Mouse (Mus musculus): ENCODE data around the gene Krt16. TPM values are rescaled to one million over a fixed set of nuclear protein-coding genes. Genes with fewer than 3 reads are reported as not detected.
"Not testable (repeated sequence)": the region's sequence is repeated elsewhere in the genome, so short reads cannot be mapped to it uniquely, and the experiment has no call there.

Gene Krt16
- total RNA-seq, 1 experiment from 2014 or later: not detected

- no peak for DNase-seq
Measured at GRCm38 (mm10) chr11:100257967-100258366, 9.3 kb upstream of the Krt16 start.

DNA sequence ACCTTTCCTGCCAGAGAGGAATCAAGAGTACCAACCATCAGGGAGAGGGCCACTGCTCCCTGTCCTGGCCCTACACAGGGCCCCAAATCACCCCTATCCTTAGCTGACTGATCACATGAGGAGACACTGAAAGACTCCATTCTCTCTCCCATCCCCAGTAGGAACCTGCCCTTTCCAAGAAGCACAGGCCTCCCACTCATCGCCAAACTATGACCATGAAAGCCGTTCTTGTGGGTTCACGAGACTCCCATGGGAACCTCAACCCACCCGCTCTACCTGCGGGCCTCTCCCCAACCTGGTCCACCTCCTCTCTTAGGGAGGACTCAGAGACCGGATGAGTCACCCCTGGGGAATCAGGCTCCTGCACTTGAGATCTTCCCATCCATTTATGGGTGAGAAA, 6.8 kb upstream of the Krt16 start:
- no peak for DNase-seq

- no peak for DNase-seq
Measured at GRCm38 (mm10) chr11:100254360-100255090, 5.8 kb upstream of the Krt16 start.

- DNase-seq: not testable (repeated sequence)
Measured at GRCm38 (mm10) chr11:100246471-100246870, 2.2 kb downstream of the Krt16 start.

- DNase-seq: not testable (repeated sequence)
Measured at GRCm38 (mm10) chr11:100240272-100240671, 8.4 kb downstream of the Krt16 start.

DNA sequence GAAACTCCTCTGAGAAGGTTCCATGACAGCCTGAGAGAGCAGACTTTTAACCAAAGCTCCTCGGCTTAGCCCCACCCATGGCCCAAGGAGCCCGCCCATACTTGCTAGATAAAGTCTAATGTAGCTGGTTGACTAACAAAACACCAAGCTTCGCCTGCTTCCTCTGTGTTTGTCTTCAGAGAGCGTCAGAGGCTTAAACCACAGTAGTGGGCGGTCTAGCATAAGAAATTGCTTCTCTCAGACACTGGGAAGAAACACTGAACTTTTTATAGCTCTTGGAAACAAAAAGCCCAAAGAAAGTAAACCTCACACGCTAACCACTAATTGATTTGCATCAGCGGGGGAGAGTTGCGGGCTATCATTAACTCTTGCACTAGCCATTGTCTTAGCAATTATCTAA, 27.0 kb downstream of the Krt16 start:
- DNase-seq: no peak

GRCm38 (mm10) chr11:100219304-100219703, 29.4 kb downstream of the Krt16 start:
- no peak for DNase-seq

- DNase-seq: no peak
Measured at GRCm38 (mm10) chr11:100208542-100208941, 40.2 kb downstream of the Krt16 start.

- DNase-seq: no peak
Measured at GRCm38 (mm10) chr11:100207498-100207897, 41.2 kb downstream of the Krt16 start, which contains the start of gene Krt14. Krt14 (minus strand) TSS chr11:100207548.

DNA sequence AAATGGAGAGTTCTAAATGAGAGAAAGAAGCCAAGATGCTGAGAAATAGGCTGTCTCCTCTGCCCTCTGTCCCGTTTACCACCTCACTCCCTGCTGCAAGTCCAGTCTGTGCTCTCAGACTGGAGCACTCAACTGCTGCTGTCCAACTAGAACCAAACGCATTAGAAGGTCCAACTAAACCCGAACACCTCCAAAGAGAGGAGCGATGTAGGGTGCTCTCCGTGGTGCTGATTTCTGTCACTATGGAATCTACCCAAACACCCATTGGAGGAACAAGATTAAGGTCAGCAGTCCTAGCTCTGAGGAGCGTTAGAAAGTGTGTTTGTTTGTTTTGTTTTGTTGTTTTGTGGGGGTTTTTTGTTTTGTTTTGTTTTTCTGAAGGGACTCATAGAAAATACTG, 45.3 kb downstream of the Krt16 start:
- peak; percentile 24 for DNase-seq

DNA sequence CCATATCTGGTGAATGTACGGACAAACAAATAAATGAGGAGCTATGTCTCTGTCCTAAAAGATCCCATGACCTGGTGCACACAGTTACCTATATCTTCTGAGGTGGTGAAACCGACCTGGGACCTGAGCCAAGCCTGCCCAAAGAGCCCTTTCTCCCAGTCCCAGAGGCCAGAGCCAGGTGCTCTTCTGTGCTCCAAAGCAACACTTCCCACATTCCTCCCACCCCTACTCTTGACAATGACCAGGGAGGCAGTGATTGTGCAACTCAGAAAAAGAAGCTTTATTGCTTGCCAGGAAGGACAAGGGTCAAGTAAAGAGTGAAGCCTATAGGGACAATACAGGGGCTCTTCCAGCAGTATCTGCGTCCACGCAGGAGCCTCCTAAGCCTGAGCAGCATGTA, 45.8 kb downstream of the Krt16 start:
- no peak for DNase-seq

DNA sequence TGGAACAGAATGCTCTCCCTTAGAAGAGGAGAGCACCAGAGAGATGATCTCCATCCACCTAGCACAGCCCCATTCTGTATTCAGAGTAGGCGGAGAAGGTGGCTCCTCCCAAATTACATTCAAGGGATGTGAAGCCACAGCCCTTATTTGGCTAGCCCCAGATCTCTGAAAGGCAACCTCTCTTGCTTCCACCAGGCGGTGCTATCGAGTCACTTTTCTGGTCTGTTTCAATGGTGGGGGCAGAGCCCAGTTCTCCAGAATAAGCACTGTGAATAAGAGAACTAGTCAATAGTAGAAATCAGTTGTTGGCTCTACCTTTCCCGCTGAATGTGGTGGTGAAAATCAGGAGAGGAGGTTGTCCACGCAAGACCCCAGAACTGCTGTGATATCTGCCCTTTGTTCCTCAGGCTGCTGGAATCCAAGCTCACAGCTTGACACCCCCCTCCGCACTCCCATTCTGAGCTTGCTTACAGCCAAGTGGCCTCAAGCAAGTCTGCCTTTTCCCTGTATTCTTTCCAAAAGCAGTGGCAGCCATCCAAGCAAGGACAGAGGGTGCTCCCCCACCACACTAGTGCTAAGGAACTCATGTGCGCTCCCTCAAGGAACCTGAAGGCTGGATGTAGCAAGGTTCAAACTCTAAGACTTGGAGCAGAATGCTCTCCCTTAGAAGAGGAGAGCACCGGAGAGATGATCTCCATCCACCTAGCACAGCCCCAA, 48.4 kb downstream of the Krt16 start:
- peak; percentile 9 for DNase-seq

DNA sequence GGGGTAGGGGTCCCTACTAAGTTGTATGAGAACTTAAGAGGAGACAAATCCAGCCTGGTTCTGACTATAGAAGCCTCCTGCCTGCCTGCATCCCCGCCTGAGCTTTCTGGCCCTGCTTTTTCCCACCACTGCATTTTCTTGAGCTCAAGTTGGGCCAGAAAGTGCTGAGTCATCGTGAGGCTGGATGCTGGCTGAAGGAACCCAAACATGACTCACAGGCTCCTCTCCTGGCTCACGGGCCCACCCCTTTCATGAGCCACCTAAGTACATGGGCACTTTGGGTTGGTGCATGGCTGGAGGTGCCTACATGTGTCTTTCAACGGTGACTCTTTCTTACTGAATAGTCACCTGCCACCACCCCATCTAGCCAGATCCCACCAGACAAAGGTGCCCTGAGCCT, 50.0 kb downstream of the Krt16 start:
- peak; percentile 8 for DNase-seq

Other genes starting within 250 kb of the Krt16 start
- gene Krt33a, start 232.7 kb downstream of the Krt16 start, total RNA-seq (2021): not detected in 2 replicates
- gene Krt33b, start 219.0 kb downstream of the Krt16 start, total RNA-seq (2021): not detected in 2 replicates
- not detected in 2 replicates for gene Krt34, start 207.3 kb downstream of the Krt16 start, total RNA-seq (2021)
- not detected in 2 replicates for gene Krt31, start 198.4 kb downstream of the Krt16 start, total RNA-seq (2021)
- not detected in 2 replicates for gene Krt32, start 160.7 kb downstream of the Krt16 start, total RNA-seq (2021)
- not detected in 2 replicates for gene Krt35, start 152.7 kb downstream of the Krt16 start, total RNA-seq (2021)
- 0.18 TPM in 1 of 2 replicates, not detected in the other for gene Krt36, start 143.3 kb downstream of the Krt16 start, total RNA-seq (2021)
- not detected in 2 replicates for gene Krt13, start 127.3 kb downstream of the Krt16 start, total RNA-seq (2021)
- not detected in 2 replicates for gene Krt15, start 113.0 kb downstream of the Krt16 start, total RNA-seq (2021)
- 0.82 and 1.4 TPM in 2 replicates for gene Krt19, start 100.2 kb downstream of the Krt16 start, total RNA-seq (2021)
- gene Krt9, start 55.7 kb downstream of the Krt16 start, total RNA-seq (2021): not detected in 2 replicates
- not detected in 2 replicates for gene Krt14, start 41.4 kb downstream of the Krt16 start, total RNA-seq (2021)
- gene Krt17, start 12.1 kb upstream of the Krt16 start, total RNA-seq (2021): not detected in 2 replicates
- not detected in 2 replicates for gene Krt42, start 21.0 kb upstream of the Krt16 start, total RNA-seq (2021)
- 904 and 1,056 TPM in 2 replicates for gene Eif1, start 71.0 kb upstream of the Krt16 start, total RNA-seq (2021)
- not detected in 2 replicates for gene Gast, start 85.5 kb upstream of the Krt16 start, total RNA-seq (2021)
- gene Hap1, start 107.2 kb upstream of the Krt16 start, total RNA-seq (2021): 46.0 and 68.7 TPM in 2 replicates
- 59.5 and 81.5 TPM in 2 replicates for gene Jup, start 148.9 kb upstream of the Krt16 start, total RNA-seq (2021)
- gene P3h4, start 165.9 kb upstream of the Krt16 start, total RNA-seq (2021): 25.7 and 29.4 TPM in 2 replicates
- gene Fkbp10, start 166.8 kb upstream of the Krt16 start, total RNA-seq (2021): 23.8 and 24.7 TPM in 2 replicates
- gene Nt5c3b, start 192.9 kb upstream of the Krt16 start, total RNA-seq (2021): 60.3 and 63.2 TPM in 2 replicates
- gene Klhl10, start 193.0 kb upstream of the Krt16 start, total RNA-seq (2021): 1.2 and 1.3 TPM in 2 replicates
- gene Klhl11, start 223.8 kb upstream of the Krt16 start, total RNA-seq (2021): 55.1 and 62.2 TPM in 2 replicates